Mouse (Mus musculus) T-cell, adult 2 months (primary cell): ENCODE measurements at regions not wholly inside any gene's neighbourhood (a gene's known extent, or its start where the extent isn't known, plus 50 kb on each side); places are given as distances from the start of the nearest gene placed in this dataset.

Experiments used
- DNase-seq: peaks from one replicate; pipeline ENCODE4 v3.0.0; 2022; ENCODE audit warnings: low spot score

- no peak for DNase-seq
Measured at GRCm38 (mm10) chr3:99716381-99716780, 168.8 kb upstream of the Spag17 start.

DNA sequence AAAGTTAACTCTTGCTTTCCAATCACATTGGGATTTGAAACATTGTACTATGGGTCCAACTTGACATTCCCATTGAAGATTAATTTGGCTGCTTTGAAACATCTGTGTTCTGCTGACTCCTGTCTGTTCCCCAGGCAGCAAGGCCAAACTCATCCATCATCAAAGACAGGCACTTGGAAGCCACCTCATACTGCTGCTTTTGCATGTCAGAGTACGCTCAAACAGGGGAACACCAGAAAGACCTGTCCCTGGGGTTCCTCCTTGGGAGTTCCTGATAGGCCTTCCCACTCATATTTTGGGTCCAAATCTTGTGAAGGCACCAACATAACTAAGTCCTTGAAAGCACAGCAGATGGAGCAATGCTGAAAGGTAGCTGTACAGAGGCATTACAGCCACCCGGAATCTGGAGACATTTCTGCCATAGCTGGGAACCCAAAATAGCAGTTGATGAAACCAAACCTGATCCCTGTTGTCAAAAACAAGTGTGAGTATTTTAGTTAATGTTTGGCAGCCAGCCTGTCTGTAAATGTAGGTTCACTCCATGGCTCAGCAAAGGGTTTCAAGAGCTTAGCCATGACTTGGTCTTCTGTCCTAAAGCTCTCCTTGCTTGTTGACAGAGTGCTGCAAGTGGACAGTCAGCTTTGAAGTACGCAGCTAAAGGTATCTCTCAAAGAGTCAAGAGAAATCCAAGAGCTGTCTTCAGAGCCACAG lies 147.0 kb upstream of the Spag17 start:
- DNase-seq: no peak

GRCm38 (mm10) chr3:99739654-99740053 lies 145.6 kb upstream of the Spag17 start:
- DNase-seq: no peak

DNA sequence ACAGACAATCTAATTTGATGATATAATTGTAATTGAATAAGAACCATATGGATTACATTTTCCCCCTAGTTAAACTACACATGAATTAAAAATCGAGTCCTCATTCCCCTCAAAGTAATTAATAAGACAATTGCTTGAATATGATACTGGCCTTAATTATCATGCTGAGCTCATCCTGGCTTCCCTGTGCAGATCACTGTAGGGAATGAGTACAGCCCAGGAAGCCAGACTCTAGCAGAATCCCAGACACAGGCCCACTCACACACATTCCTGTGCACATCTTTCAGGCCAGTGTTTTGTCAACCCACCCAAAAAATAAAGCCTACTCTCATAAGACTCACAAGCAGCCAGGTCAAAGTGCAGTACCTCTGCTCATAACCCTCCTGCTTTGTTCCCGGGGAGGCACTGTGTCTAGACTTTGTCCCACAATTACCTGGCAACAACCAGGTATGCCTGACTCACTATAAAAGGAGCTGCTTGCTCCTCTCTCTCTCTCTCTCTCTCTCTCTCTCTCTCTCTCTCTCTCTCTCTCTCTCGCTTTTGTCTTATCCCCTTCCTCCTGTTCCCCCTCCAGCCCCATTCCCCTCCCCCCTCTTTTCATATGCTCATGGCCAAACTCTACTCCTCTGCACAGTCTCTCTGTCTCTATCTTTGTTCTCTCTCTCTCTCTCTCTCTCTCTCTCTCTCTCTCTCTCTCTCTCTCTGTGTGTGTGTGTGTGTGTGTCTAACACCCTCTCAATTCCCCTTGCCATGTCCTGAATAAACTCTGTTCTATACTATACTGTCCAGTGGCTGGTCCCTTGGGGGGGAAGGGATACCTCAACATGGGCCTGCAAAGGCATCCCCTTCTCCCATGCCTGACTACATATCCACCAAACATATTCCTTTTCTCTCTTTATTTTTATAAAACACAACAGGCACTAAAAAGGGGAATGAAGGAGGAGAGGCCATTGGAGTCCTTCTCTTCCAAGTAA lies 143.7 kb upstream of the Spag17 start:
- DNase-seq: no peak

GRCm38 (mm10) chr3:99749725-99750124 lies 135.5 kb upstream of the Spag17 start:
- DNase-seq: no peak

DNA sequence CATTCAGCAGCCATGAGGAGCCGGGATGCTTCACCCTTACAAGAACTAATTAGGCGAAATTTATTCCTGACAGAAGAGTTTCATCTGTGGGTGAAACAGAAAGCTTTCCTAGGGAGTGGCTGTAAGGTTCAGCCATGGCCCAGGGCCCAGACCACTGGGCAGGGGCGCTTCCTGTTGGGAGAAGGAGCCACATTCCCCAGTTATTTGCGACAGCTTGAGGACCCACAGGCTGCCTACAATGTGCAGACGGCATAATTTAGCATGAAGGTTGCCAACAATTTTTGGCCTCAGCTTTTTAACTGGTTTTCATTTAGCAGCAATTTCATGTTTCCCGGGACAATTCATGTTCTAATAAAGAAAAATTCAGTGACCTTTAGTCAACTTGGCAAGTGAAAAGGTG lies 106.7 kb upstream of the Spag17 start:
- DNase-seq: no peak

DNA sequence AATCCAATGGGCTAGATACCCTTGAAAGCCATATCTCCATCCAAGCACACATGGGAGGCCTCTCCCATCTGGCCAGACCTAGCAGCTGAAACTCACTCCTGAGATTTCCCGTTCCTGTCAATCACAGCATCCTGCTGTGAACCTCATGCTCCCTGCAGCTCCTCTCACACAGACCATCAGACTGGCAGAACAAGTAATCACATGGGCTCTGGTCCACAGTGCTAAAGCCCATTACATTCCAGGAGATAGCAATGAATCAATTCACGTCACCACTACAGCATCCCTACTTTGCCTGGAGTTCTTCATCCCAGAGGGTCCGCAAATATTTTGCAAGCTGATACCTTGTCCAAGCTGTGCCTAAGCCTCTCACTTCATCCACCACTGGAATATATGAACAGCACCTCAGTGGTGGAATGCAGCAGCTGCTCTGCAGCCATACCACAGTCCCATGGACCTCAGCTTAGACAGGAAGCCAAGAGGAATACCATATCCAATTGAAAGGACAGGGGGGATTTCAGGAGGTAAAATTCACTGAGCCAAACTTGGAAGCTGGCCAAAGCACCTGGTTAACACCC lies 99.2 kb upstream of the Spag17 start:
- DNase-seq: no peak

DNA sequence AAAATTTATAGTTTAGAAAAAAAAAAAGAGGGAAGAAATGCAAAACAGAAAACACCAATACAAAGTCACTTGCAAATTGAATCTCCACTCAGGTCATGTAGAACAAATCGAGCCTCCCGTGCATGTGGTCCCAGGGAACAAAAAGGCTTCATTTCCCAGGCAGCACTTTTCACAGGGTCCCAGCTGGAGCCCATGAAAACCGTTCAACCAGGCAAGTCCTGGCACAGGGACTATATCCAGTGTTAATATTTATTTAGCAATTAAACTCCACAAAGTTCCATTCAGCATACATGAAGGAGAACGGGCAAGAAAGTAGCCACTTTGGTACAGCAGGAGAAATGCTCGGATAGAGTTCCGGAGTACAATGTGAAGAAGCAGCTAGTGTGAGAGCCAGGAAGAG lies 93.9 kb upstream of the Spag17 start:
- no peak for DNase-seq

DNA sequence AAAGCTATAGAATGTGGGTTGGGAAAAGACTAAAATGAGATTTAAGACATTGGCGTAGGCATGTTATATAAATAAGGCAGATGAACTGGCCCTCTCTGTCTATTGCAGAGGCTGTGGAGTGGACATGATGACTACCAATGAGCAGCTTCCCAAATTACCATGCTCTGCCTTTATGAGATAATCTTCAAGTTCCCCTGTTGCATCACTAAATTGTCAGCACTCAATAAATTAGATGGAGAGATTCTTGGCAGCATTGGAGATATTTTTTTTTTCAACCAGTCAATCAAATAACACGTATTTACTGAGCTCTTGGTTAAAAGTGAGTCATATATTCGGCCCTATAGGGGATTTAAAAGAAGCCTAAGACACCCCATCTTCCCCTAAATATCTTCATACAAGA lies 91.6 kb upstream of the Spag17 start:
- DNase-seq: no peak

GRCm38 (mm10) chr3:99795835-99796234 lies 89.4 kb upstream of the Spag17 start:
- DNase-seq: no peak

GRCm38 (mm10) chr3:99797791-99798190 lies 87.4 kb upstream of the Spag17 start:
- no peak for DNase-seq

- DNase-seq: no peak
Measured at GRCm38 (mm10) chr3:99810532-99810931, 74.7 kb upstream of the Spag17 start.

DNA sequence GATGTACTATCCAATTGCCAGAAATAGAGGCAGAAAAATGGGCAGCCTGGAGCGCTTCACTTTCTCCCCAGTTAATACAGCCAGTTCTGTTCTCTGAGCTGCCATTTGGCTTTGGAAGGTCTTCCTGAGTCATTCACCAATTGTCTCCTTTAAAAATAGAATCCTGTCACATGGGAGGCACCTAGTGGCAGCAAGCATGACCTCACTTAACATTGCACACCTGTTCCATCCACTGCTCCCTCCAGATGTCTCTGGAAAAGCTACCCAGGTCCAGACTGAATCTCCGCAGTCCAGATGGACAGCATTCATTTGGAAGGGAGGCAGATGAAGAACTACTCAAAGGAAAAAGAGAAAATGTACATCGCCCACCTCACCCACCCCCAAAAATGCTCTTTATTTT lies 73.9 kb upstream of the Spag17 start:
- DNase-seq: no peak

DNA sequence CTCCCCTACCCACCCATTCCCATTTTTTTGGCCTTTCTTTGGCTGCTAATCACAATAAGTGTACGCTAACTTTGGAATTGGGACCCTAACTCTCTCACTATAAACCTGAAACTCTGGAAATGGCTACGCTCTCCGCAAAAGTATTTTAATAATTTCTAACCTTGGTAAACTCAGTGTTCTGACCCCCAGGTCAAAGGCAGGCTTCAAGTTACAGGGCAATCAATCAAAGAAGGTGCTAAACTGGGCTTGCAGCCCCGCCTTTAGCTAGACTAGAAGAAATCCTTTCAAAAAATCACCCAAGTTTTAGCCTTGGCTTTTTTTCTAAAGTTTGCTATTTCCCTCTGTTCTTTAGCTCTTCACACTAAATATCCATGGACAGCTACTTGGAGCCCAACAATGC lies 72.4 kb upstream of the Spag17 start:
- DNase-seq: no peak

- DNase-seq: no peak
Measured at GRCm38 (mm10) chr3:99815115-99815514, 70.1 kb upstream of the Spag17 start.

- no peak for DNase-seq
Measured at GRCm38 (mm10) chr3:99817965-99818364, 67.2 kb upstream of the Spag17 start.

GRCm38 (mm10) chr3:99822735-99823134 lies 62.5 kb upstream of the Spag17 start:
- DNase-seq: no peak

DNA sequence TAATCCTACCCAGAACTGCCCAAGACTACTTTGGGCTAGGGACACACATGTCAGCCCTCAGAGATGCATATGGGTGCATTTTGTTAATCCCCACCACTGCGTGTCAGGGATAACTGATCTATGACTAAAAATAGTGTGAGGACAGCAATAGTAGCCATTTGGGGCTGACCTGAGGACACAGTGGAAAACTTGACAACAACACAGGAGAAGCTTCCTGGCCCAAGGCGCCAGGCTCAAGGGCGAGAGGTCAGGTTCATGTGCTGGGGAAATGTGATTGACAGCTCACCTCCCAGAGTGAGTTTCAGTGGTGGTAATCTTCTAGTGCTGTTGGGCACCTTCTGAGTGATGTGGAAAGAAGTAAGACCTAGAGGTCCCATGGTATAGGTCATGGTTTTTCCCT lies 62.0 kb upstream of the Spag17 start:
- no peak for DNase-seq
